9 mouse cellular contexts compared by ENCODE assay signal in genomic region chr3:114904633-114905423, GRCm38 (mm10). TPM values are rescaled to one million over a fixed set of nuclear protein-coding genes. Genes with fewer than 3 reads are reported as not detected.
A peak's percentile ranks its signal among the peaks of the same experiment; 100 is the strongest.
DNase-seq lines count a peak whose midpoint lies in the region; ATAC-seq and TF ChIP-seq lines count a peak whose summit lies in the region.
"Had no signal": no experiment of that assay in that cellular context is flagged by ENCODE, and none has a peak within 500 bp of the region (broad histone marks: within the 10 kb centered on the region; RNA-seq: fewer than 3 reads in every experiment).

No protein-coding gene starts in this region.

- H3K4me3 ChIP-seq in hindbrain, embryonic 16.5 days (ENCODE audit: low read length): peak overlapping the region; percentile 49
- H3K4me3 ChIP-seq in neural tube, embryonic 13.5 days: peak overlapping the region; percentile 53
- no peak overlapping the region for H3K4me3 ChIP-seq in liver, postnatal 0 days (ENCODE audit: low read depth, low read length)

- TF ChIP-seq CTCF in liver, postnatal 0 days (IDR thresholded peaks at IDR 0.05; ENCODE audit: low read depth): no peak

- no peaks in the 10 kb centered on the region for H3K27me3 ChIP-seq in hindbrain, embryonic 16.5 days (replicated peaks; ENCODE audit: control insufficient read depth, insufficient read depth, low read length)
- H3K27me3 ChIP-seq in neural tube, embryonic 13.5 days: no peaks in the 10 kb centered on the region
- no peaks in the 10 kb centered on the region for H3K27me3 ChIP-seq in liver, postnatal 0 days (ENCODE audit: insufficient read depth, low read length)

- peak overlapping the region; percentile 59 for H3K9ac ChIP-seq in hindbrain, embryonic 16.5 days (ENCODE audit: low read depth, low read length)
- H3K9ac ChIP-seq in neural tube, embryonic 13.5 days: peak overlapping the region; percentile 72
- no peak overlapping the region for H3K9ac ChIP-seq in liver, postnatal 0 days (replicated peaks)
- H3K9ac ChIP-seq: liver, embryonic 14.5 days had no signal

- peak; percentile 2 for DNase-seq in adrenal gland, postnatal 10 days
- DNase-seq in adrenal gland, adult 18-20 months (ENCODE audit: low spot score in 2 of 2): no peak
- peak; percentile 24 to 34 for DNase-seq in right cerebral cortex, adult 2 months (ENCODE audit: low spot score in 2 of 2)
- no peak for DNase-seq in right cerebral cortex, postnatal 14 days
- no peak for DNase-seq in liver, postnatal 0 days
- no peak for DNase-seq in ovary, postnatal 36 days (ENCODE audit: low spot score)

- peaks cover 2% of the 10 kb centered on the region; the same call in 1 of the 2 replicates for H3K4me1 ChIP-seq in hindbrain, embryonic 16.5 days (ENCODE audit: control insufficient read depth, insufficient read depth, low read depth, low read length)
- peaks cover 14% of the 10 kb centered on the region for H3K4me1 ChIP-seq in neural tube, embryonic 13.5 days (replicated peaks)
- H3K4me1 ChIP-seq in liver, postnatal 0 days (ENCODE audit: insufficient read depth): no peaks in the 10 kb centered on the region

- H3K36me3 ChIP-seq in hindbrain, embryonic 16.5 days (ENCODE audit: control insufficient read depth, insufficient read depth, low read length): no peaks in the 10 kb centered on the region
- no peaks in the 10 kb centered on the region for H3K36me3 ChIP-seq in neural tube, embryonic 13.5 days
- H3K36me3 ChIP-seq in liver, postnatal 0 days (replicated peaks; ENCODE audit: insufficient read depth, low read length): no peaks in the 10 kb centered on the region

- no peaks in the 10 kb centered on the region for H3K9me3 ChIP-seq in hindbrain, embryonic 16.5 days (ENCODE audit: control insufficient read depth, low read length)
- no peaks in the 10 kb centered on the region for H3K9me3 ChIP-seq in neural tube, embryonic 13.5 days
- H3K9me3 ChIP-seq in liver, postnatal 0 days (ENCODE audit: low read length): no peaks in the 10 kb centered on the region

- WGBS in hindbrain, embryonic 16.5 days: 14% methylated on average over 16 of the region's 16 CpGs
- WGBS in neural tube, embryonic 13.5 days: 12% methylated on average over 16 of the region's 16 CpGs
- 21% methylated on average over 16 of the region's 16 CpGs for WGBS in liver, postnatal 0 days (ENCODE audit: insufficient replicate concordance)

- peak; percentile 60 for ATAC-seq in hindbrain, embryonic 16.5 days
- ATAC-seq in neural tube, embryonic 13.5 days (ENCODE audit: low read depth): peak; percentile 71; the same call in 1 of the 2 replicates
- no peak for ATAC-seq in liver, postnatal 0 days

- H3K27ac ChIP-seq in hindbrain, embryonic 16.5 days (ENCODE audit: low read depth, low read length): peak overlapping the region; percentile 60
- H3K27ac ChIP-seq in neural tube, embryonic 13.5 days (replicated peaks): peak overlapping the region; percentile 78
- H3K27ac ChIP-seq in liver, postnatal 0 days (ENCODE audit: low read depth): no peak overlapping the region
- H3K27ac ChIP-seq: liver, embryonic 14.5 days had no signal

- H3K4me2 ChIP-seq in hindbrain, embryonic 16.5 days (ENCODE audit: low read length): peak overlapping the region; percentile 66
- peak overlapping the region; percentile 76 for H3K4me2 ChIP-seq in neural tube, embryonic 13.5 days
- no peak overlapping the region for H3K4me2 ChIP-seq in liver, postnatal 0 days (ENCODE audit: low read depth, low read length)

- no peak for TF ChIP-seq EP300 in liver, postnatal 0 days (IDR thresholded peaks at IDR 0.05; ENCODE audit: low read depth)

RNA-seq across cellular contexts. Expression of gene Olfm3, which starts 0.9 kb away (rescaled TPM):
- 1 to 10 TPM; 1.4 to 3.5 TPM for total RNA-seq in adrenal gland, postnatal 10 days (2021)
- 1 to 10 TPM; 3.9 to 7.4 TPM for total RNA-seq in adrenal gland, adult 18-20 months (2021)
- 21.9 and 23.0 TPM in 2 replicates for polyA plus RNA-seq in hindbrain, embryonic 16.5 days (2015; fragmentation: Nextera tagmentation; extraction: Ambion mirVana)
- polyA plus RNA-seq in neural tube, embryonic 13.5 days (2015; fragmentation: Nextera tagmentation; extraction: Ambion mirVana): 11.2 and 12.4 TPM in 2 replicates
- 0.05 TPM in 1 of 2 replicates, not detected in the other for polyA plus RNA-seq in liver, postnatal 0 days (2015; fragmentation: Nextera tagmentation; extraction: Ambion mirVana)
- polyA plus RNA-seq: liver, embryonic 14.5 days had no signal

Comparison
In these comparisons a context has a peak if more than half of its experiments do, and no peak if none do; other contexts are left out.
1. DNase-seq: peak in adrenal gland, postnatal 10 days (single experiment) and right cerebral cortex, adult 2 months (2 of 2); none in adrenal gland, adult 18-20 months (0 of 2), right cerebral cortex, postnatal 14 days (single experiment), liver, postnatal 0 days (single experiment) and ovary, postnatal 36 days (single experiment).
2. RNA of gene Olfm3, which starts 0.9 kb away (polyA plus RNA-seq): 21.9 to 23.0 TPM in hindbrain, embryonic 16.5 days and 11.2 to 12.4 TPM in neural tube, embryonic 13.5 days; 0.05 TPM in liver, postnatal 0 days; every median in the first group is over 10 times any median in the second.